Mouse (Mus musculus) urinary bladder, postnatal 4 days (tissue): ENCODE measurements around the gene Zfp1.

ENCODE experiments used
- DNase-seq, 2 experiments: peaks; one replicate each; pipeline ENCODE4 v3.0.0; 2021 to 2022; ENCODE audit warnings: low spot score in 2 of 2

Gene Zfp1

DNA sequence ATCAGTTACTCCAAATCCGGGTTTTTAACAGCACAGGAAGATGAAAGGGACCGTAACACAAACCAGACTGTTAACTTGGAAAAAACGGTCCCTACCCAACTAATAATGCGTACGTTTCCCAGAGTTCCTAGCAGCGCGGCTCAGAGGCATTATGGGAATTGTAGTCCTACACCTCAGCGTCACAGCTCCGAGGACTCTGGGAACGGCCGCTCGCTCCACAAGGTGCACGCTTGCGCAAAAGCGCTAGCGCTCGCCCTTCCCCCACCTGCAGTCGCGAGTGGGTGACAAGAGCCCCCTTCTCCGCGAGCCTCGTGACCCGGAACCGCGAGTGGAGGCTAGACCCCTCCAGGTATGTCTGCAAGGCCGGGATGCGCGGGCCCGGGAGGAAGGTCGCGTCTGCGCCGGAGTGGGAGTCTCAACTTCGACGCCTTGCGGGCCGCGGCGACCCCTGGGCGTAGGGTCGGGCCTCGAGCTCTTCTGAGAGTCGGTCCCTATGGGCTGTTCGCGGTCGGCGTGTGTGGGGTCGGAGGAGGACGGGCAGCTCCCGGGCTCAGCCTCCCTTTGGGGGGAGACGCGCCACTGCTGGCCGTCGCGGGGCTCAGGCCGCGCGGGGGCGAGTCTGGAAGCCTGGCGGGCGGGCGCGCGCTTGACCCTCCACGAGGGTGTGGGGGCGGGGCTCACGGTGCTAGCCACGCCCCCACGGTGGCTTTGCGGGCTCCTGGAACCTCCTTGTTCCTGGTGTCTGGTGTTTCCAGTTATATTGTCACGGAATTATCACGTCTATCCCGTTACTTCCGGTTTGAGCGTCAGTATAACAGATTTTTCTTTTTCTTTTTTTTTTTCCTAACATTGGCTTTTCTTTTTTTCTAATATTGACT is at the start of gene Zfp1:
TSS of gene Zfp1 (plus strand) at position 138 of the 878 bp plus-strand sequence.
- DNase-seq = peak; percentile 84 to 89

DNA sequence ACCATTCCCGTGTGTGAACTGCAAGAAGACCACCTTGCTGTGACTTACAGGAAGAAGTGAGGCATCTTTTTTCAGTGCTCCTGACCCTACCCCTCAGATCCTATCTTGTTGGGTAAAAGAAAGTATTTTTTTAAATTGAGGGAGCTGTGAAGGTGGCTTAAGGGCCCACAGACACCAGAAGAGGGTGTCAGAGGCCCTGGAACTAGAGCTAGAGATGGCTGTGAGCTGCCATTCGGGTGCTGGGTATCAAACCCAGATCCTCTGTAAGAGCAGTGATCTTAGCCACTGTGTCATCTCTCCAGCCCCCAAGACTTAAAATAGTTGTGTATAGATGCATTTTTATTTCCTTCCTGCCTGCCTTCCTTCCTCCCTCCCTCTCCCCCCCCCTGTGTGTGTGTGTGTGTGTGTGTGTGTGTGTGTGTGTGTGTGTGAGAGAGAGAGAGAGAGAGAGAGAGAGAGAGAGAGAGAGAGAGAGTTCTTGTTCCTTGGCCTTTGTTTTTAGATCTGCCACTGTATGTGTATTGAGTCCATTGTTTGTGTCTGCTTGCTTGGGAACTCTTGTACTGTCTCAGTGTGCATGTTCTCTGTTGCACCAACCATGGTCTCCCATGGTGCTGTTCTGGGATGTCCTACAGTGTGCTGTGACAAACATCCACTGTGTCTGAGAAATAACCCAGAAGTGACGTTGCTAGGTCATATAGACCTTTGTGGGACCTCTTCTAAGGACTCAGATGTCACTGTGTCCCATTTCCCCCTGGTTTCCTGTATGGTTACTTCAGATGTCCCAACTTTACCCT is 49.0 kb upstream of the Zfp1 start:
- DNase-seq = no peak

DNA sequence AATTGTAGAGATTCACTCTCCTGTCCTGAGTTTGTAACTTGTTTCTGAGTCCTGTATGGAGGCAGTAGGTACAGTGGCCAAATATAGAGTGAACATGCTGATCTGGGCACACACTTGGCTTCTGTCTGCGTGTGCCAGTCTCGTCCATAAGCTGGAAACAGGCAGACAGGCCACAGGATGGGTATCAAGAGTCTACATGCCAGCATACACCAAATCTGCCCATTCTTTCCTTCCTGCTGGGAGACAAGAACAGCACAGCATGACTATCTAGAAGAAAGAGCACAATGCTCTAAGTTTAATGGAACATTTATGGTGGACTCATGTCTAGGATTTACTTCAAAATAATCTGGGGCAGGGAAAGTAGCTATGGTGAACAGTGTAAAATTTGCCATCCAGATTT is 48.2 kb upstream of the Zfp1 start:
- DNase-seq = no peak

DNA sequence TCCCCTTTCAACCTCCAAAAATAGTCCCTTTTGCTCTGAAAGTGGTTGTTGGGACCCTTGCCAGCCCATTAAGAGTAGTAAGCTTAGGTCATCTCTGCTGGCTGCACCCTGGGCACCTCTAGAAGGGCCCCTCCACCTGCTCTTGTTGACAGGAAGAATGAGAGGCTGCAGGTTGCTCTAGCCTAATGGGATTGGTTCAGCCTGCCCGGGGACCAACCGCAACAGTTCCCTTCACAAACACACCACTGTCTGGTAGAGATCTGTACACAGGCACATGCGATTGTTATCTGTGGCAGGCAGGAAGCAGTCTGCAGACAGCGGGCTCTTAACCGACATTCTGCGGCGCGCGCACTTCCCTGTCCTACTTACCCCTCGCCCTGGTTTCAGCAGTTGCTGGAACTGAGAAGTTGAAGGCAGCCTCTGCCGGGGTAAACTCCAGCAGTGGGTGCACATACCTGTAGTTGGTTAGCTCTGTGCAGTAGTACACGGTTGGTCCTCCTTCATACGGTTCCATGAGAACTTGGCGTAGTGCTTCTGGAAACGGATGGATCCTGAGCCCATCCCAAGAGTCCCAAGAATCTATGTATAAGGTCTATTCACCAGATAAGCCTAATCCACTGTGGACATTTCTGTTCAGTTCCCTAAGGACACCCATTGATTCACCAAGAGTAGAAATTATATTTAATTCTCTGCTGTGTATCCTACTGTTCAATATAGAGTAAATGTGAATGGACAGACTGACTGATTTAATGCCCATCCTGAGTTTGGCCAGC is 47.3 kb upstream of the Zfp1 start:
- DNase-seq = no peak

DNA sequence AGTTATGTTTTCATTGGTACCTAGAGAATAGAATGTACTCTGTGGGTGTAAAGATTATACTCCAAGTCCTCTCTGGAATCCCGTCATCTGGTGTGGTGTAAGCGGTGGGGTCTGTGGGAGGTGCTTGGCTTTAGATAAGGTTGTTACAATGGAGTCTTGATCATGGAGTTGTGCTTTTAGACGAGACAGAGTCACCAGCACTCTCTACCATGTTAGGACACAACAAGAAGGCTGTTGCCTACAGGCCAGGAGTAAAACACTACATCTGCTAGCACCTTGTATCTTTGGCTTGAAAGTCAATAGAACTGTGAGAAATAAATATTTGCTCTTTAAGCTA is 46.7 kb upstream of the Zfp1 start:
- no peak for DNase-seq

DNA sequence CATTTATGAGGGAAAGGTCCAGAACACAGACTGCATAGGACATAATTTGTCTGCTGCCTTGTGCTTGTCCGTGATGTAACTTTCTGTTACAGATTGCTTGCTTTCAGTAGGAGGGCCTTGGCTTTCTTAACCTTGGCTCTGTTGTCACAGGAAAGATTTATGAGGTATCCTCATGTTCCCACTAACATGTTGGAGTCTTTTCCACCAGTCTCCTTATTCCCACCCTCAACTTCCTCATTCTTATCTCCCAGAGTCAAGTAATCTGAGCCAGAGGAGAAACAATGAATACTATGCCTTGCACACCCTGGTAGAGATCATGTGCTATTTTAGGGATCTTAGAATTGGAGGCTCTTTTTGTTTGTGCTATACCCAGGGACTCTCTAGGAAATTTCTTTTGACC is 45.9 kb upstream of the Zfp1 start:
- no peak for DNase-seq

DNA sequence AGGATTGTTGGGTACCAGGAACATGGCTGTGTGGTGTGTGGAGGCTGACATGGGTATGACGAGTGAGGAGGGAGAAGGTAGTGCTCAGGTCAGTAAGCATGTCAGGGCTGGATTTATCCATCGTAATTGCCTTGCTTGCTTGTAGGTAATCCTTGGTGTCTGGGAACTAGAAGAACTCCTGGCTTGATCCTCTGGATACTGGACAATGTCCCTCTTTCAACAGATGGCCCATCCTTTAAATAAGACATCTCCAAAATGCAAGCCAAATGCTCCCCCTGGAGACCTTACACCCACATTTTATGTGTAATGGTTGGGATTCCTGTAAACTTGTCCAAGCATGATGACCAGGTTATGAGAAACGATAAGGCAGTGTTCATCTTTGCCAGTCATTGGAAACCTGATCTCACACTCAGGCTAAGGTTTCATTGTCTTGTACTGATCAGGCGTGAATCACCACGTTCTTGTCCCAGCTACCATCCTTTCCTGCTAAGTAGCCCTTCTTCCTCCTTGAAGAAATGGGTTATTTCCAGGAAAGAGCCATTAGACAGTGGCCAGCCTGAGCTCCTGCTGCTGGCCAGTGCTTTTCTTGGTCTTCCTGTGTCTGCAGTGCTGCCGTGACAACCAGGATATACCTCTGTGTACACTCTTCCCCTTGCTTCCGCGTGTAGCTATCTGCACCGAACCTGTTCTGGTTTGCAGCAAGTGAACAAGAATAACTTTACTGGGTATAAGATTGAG is 43.3 kb upstream of the Zfp1 start:
- DNase-seq = no peak

DNA sequence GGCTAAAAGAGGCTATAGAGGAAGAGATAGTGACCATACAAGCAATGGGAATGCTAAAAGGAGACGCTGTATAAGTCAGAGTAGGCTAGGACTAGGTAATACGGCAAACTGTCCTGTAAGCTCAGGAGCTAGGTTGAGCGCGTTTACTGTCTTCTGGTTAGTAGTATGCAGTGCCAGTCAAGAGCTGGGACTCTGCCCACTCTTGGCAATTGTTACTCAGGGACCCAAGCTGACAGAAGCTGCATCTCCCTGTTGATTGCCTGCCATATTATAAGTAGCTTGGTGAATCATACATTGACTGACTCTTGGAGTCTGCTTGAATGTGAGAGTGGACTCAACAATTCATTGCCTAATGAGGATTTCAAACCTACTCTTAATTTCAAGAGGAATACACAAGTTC is 41.2 kb upstream of the Zfp1 start:
- DNase-seq = no peak

DNA sequence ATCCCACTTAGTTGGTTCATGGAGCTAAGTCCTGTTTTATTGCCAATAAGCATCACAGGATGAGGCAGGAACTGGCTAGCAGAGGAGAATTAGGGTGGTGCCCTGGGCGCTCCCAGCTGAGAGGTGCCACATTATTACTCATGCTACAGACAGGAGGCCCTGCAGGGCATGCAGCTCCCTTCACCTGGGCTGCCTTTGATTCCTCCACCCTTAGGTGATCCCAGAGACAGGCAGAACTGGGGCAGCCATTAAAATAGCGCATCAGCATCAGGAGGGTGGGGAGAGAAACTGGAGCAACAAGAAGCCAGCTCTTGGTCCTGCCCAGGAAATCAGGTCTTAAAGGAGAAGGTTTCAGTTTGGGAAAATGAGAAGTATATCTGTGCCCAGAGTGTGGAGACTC is 38.2 kb upstream of the Zfp1 start:
- no peak for DNase-seq

DNA sequence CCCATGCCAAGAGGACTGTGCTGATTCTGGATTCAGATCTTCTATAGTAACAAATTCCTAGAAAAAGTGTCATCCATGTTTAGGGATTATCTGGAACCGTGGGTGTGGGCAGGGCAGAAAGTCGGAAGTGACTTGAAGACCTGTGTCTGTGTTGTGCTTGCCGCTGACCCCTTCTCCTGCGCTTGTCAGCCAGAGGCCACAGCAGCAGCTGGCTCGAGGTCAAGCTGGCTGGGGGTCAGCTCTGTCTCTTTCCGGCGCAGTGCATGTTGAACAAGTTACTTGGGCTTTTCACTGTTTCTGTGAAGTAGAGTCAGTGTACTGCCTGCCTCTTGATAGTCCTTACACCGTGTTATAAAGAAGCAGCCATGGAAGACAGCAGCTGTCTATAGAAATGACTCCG is 36.2 kb upstream of the Zfp1 start:
- no peak for DNase-seq

DNA sequence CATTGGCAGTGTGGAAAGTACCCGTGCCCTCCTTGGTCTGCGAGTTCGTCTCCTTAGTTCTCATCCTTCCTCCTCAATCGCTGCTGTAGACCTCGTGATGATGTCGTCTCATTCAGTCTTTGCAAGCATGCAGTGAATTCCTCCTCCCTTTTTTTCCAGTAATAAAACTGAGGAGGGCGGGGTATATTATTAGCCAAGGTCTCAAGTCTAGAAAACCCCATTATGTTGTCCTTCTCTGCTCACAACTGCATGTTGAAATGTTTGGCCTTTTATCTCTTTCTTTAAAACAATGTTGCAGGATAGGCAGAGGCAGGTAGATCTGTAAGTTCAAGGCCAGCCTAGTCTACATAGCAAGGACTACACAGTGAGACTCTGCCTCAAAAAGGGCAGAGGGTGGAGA is 35.8 kb upstream of the Zfp1 start:
- DNase-seq = no peak

DNA sequence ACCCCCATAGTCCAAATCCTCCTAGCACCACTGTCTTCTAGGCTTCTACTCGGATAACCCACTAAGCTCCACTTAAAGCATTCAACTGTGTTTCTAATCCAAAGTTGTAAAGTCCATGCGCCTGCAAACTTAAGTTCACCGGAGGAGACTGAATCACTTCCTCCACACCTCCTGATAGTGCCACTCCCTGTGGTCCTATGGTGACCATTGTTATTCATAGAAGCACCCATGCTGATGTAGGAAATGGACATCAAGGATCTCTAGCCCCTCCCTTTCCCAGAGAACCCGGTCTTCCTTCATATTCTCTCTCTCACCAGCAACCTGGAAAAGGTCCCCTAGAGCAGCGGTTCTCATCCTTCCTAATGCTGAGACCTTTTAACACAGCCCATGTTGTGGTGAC is 30.0 kb upstream of the Zfp1 start:
- DNase-seq = no peak

DNA sequence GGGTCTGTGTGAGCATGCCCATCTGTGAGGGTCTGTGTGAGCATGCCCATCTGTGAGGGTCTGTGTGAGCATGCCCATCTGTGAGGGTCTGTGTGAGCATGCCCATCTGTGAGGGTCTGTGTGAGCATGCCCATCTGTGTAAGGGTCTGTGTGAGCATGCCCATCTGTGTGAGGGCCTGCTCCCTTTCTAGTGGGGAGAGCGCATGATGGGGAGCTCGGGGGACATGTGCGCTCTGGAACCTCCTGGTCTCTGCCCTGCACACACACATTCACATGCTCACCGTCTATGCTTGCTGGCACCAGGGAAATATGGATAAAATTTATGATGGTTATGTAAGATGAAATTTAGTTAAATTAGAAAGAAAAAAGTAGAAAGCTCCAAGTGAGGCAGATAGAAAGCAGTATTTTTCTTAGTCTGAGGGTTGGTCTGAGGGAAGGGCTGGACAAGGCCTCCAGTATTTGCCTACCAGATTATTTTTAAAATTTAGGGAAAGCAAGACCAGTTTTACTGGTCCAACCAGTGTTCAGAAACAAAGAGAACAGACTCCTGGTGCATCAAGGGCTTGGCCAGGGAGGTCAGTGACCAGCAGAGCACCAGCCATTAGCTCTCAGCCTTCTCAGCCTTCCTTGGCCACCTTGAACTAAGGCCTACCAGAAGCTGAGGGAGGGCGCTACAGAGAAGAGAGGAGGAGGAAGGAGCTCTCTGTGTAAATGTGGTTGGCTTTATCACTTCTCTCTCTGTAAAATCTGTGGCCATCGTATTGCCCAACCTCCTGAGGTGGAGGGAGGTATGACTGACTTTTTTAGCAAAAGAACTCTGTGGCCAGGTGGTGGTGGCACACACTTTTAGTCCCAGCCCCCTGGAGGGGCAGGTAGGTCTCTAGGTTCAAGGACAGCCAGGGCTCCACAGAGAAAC is 28.2 kb upstream of the Zfp1 start:
- DNase-seq = no peak

DNA sequence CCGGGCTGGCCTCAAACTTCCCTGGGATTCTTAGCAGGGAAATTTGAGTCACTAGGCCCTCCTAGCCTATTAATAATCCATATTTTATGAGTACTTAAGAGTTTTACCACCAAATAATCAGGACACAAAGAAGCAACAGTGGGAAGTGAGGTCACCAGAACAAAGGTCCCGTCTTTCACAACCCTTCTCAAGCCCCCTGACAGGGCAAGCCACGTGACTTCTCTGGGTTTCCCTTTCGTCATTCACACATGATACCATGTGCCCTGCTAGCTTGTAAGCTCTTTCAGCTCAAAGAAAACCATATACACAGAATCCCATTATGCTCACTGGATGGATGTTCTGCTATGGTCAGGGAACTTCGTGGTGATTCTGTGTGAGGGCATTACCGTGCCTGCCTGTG is 25.4 kb upstream of the Zfp1 start:
- DNase-seq = no peak

DNA sequence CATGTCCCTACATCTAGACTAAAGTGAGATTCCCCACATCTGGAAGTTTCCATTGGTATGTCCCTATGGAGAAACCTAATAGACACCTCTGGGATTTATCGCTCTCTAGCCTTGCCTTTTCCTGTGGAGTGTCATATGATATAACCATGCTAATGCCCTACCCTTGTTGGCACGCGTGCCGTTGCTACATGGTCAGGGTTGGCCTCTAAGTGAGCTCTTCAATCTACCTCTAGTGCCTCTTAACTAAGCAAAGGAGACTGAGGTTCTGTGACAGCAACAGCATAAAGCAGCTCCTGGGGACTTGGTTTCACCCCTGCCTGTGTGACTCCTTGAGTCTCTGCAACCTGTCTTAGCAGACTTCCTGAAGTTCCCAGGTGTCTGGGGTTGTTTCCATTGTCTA is 24.9 kb upstream of the Zfp1 start:
- no peak for DNase-seq

DNA sequence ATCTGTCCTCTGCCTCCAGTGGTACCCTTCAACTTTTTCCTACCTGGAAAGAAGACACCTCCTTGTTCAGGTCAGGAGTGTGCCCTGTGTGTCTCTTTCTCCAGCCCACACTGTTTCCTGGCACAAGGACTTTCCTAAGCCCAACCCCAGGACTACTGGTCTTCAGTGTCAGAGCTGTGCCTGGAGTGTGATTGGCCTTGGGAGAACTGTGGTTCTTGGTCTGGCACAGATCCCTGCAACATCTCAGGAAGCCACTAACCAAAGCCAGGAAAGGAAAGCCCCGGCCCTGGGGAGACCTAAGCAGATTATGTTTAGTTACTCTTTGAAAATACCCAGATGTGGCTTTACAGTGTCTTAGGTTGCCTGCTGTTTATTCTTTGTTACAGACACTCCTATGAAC is 23.3 kb upstream of the Zfp1 start:
- no peak for DNase-seq

DNA sequence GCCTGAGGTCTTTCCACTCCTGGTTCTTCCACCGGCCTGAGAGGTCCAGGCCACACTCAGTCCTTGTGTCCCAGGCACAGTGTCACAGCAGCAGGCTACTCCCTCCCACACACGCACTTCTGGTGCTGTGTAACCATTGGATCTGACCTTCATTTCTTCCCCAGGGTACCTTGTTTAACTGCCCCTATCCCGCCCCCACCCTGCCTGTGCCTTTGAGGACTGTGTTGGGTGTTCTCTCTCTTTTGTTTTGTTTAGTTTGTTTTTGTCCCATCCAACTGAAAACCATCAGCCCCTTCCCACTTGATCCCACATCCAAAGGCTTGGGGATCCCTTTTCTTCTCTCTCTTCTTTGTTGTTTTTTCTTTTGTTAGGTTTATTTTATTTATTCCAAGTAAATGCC is 21.1 kb upstream of the Zfp1 start:
- DNase-seq = no peak

DNA sequence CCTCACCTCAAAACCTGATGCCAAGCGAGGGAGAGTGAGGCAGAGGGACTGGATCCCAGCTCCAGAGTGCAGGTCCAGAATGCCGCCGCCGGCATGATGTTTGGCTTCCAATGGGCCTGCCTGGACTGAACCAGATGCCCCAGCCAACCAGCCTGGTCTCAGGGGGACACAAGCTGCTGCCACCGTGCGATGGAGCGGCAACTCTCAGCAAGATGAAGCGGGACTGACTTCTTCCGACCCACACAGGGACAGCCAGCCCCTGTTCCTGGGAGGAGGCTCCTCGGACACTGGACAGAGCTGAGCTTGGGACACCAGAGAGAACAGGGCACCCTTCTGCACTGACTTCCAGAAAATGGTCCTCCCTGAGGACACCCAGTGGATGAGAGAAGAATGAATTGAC is 20.6 kb upstream of the Zfp1 start:
- no peak for DNase-seq

DNA sequence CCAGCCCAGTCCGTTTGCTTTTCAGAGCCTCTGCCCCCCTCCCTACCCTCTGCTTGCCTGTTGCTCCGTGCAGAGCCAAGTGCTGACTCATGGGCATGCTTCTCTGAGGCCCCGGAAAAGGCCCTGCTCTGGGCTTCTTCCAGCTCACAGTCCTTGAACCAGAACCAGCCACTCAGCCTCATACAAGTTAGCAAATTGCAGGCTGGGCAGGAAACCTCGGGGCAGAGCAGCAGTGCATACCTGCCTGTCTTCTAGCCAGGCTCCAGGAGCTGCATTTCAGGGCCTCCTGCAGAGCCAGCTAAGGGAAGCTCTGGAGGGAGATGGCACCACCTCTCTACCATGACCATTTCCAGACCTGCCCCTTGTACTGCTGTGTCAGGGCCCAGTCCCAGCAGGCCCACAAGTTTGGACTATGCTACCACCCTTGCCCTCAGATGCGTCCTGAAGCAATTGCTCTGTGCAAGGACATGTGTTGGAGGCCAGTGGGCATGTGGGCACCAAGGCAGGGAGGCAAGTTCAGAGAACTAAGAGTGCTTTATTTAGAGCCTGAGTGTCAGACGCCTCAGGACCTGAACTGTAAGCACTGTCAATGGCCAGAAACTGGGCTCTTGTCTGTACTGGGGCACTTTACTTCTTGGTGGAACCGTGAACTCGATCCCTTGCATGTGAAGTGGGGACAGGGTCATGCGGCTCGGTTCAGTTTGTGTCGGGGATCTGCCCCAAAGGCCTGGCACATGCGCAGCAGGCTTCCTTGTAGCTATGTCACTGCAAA is 18.9 kb upstream of the Zfp1 start:
- DNase-seq = peak in 1 of 2 experiments; percentile 57

DNA sequence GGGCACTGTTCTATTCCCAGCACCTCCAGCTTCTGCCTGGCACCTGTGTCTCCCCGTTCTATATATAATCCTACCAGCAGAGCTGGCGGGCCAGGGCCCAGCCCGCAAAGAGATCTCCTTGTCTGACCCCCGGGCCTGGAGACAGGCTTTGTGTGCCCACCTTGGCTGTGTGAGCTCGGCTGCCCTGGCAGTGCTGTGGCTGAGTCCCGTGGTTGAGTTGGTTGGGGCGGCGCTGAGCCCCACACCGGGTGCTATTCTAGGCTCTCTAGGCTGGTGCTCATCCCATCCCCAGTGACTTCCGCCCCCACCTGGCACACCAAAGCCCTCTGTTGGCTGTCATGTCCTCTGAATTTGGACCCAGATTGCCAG is 18.4 kb upstream of the Zfp1 start:
- DNase-seq = no peak
